Mouse (Mus musculus) MEL (cell line): ENCODE measurements around the gene Gm21822.
"Not testable (repeated sequence)": the region's sequence is repeated elsewhere in the genome, so short reads cannot be mapped to it uniquely, and the experiment has no call there.

Source experiments
- BHLHE40 ChIP-seq: IDR thresholded peaks from 2 replicates; pipeline ENCODE4 v1.6.1; 2012; ENCODE audit warnings: low read depth, mild to moderate bottlenecking, inconsistent platforms, low read length, improper control_type of control experiment, borderline replicate concordance
- POLR2A ChIP-seq, 2 experiments: IDR thresholded peaks; 2 replicates each; pipeline ENCODE4 v1.6.1; 2011 to 2012; ENCODE audit warnings: low read length in 2 of 2, mild to moderate bottlenecking in 2 of 2, control low read depth in 1 of 2, improper control_type of control experiment in 1 of 2, low read depth in 1 of 2, moderate library complexity in 1 of 2; ENCODE audit not compliant: control insufficient read depth in 1 of 2, insufficient read depth in 1 of 2, poor library complexity in 1 of 2
- ZMIZ1 ChIP-seq: IDR thresholded peaks from 2 replicates; pipeline ENCODE4 v1.6.1; 2012; ENCODE audit warnings: low read depth, mild to moderate bottlenecking, inconsistent platforms, low read length, improper control_type of control experiment, moderate library complexity

DNA sequence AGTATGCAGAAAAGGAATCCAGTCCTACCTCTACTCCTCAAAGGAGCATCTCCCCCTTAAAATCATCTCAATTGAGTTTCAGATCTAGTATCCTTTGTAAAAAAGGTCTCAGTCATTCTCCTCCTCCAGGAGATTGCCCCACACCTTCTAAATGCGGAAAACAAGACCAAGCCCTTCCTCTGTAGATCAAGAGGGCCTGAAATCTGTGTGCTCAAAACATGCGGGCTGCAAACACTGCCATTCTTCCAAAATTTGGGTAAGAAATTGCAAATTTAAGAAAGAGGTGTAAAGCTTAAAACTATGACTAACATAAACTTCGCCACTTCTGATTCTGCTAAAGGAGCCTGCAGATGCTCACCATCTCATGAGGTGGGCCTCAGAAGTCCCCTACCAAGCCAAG lies at the start of gene Gm21822:
- not testable (repeated sequence) for TF ChIP-seq POLR2A (IDR thresholded peaks at IDR 0.05; ENCODE audit: control insufficient read depth in 1 of 2, insufficient read depth in 1 of 2, low read depth in 1 of 2, low read length in 2 of 2, poor library complexity in 1 of 2); ZMIZ1; BHLHE40
